Mouse (Mus musculus) hindbrain, embryonic 12.5 days (tissue): ENCODE results near the gene Adgre4. TPM values are rescaled to one million over a fixed set of nuclear protein-coding genes. Genes with fewer than 3 reads are reported as not detected.
"Not testable (repeated sequence)": the region's sequence is repeated elsewhere in the genome, so short reads cannot be mapped to it uniquely, and the experiment has no call there.

Experiments used
- ATAC-seq: fragments of 200-750 bp; cut with Nextera tagmentation; 2 replicates; pipeline ENCODE4 v1.8.0; 2017; ENCODE audit warnings: moderate TSS enrichment; ENCODE audit not compliant: low FRiP score
- H3K27ac ChIP-seq: fragments of 300-500 bp; sonication (generic); 2 replicates; pipeline ENCODE4 v1.5.1; 2016; ENCODE audit warnings: mild to moderate bottlenecking
- H3K27me3 ChIP-seq: fragments of 300-500 bp; sonication (generic); 2 replicates; pipeline ENCODE4 v1.6.1; 2016; ENCODE audit warnings: mild to moderate bottlenecking
- H3K36me3 ChIP-seq: fragments of 300-500 bp; sonication (generic); 2 replicates; pipeline ENCODE4 v1.6.1; 2016; ENCODE audit warnings: mild to moderate bottlenecking
- H3K4me1 ChIP-seq: fragments of 300-500 bp; sonication (generic); 2 replicates; pipeline ENCODE4 v1.6.1; 2016
- H3K4me2 ChIP-seq: fragments of 300-500 bp; sonication (generic); replicated peaks from 2 replicates; pipeline ENCODE4 v1.6.1; 2016; ENCODE audit warnings: mild to moderate bottlenecking
- H3K4me3 ChIP-seq: fragments of 300-500 bp; sonication (generic); 2 replicates; pipeline ENCODE4 v1.5.1; 2016; ENCODE audit warnings: mild to moderate bottlenecking
- H3K9ac ChIP-seq: fragments of 300-500 bp; sonication (generic); 2 replicates; pipeline ENCODE4 v1.6.1; 2016; ENCODE audit warnings: mild to moderate bottlenecking, moderate library complexity
- H3K9me3 ChIP-seq: fragments of 300-500 bp; sonication (generic); replicated peaks from 2 replicates; pipeline ENCODE4 v1.6.1; 2016; ENCODE audit warnings: mild to moderate bottlenecking
- WGBS: fragments of 180-500 bp; shearing (Covaris S2); methylation state at CpG from one replicate; pipeline ENCODE4 v1.1.7; 2016; 5-methylcytosine and 5-hydroxymethylcytosine counted together
- polyA plus RNA-seq: library from polyadenylated mRNA; unstranded; fragments of >200 nt; fragmentation: Nextera tagmentation; extraction: Ambion mirVana; gene quantifications from 2 replicates; pipeline ENCODE4 v1.2.1, GENCODE M21; 2016

The Adgre4 gene
- polyA plus RNA-seq, 1 experiment from 2014 or later: not detected

- WGBS: 92% methylated on average over 4 of the region's 4 CpGs
- H3K9me3 ChIP-seq: no peaks in the 10 kb centered on the region; the same call in 1 of the 2 replicates
- no peak overlapping the region for H3K27ac ChIP-seq
- H3K27me3 ChIP-seq: no peaks in the 10 kb centered on the region
- H3K4me2 ChIP-seq: no peak overlapping the region
- no peaks in the 10 kb centered on the region for H3K4me1 ChIP-seq
- no peak for ATAC-seq
- H3K36me3 ChIP-seq: no peaks in the 10 kb centered on the region
- no peak overlapping the region for H3K9ac ChIP-seq
- H3K4me3 ChIP-seq: no peak overlapping the region
Measured at GRCm38 (mm10) chr17:55843067-55843466, 93.3 kb downstream of the Adgre4 start.

DNA sequence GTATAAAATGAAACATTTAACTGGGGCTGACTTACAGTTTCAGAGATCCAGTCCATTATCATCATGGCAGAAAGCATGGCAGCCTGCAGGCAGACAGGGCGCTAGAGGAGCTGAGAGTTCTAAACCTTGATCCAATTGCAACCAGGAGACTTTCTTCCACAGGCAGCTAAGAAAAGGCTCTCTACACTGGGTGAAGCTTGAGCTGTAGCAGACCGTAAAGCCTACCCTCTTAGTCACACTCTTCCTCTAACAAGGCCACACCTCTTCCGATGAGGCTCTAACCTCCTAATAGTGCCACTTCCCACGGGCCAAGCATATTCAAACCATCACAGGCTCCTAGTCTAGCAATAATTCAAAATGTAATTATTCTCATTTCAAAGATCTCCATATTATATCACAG is 127.4 kb downstream of the Adgre4 start:
- Histone ChIP-seq H3K4me1 (peaks cover 12% of the 10 kb centered on the region; the same call in 1 of the 2 replicates), H3K27me3 (no peaks in the 10 kb centered on the region), H3K4me2 (no peak overlapping the region), H3K4me3 (no peak overlapping the region), H3K27ac (no peak overlapping the region), H3K9me3 (no peaks in the 10 kb centered on the region), H3K9ac (no peak overlapping the region), H3K36me3 (no peaks in the 10 kb centered on the region)
- no peak for ATAC-seq
- 95% methylated on average over 4 of the region's 4 CpGs for WGBS

DNA sequence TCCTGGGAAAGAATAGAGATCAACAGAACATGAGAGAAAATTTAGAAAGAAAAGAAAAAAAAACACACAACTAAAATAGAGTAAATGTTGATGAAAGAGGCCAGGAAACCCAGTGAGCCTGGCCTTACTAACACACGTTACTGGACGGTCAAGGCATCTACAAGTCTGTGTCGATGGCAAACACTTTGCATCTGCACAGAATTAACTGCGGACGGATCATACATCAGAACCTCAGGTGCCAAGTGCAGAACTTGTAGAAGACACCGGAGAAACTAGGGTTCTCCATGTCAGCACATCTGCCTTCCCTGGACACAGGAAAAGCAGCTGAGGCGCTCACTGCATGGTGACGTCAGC is 128.5 kb downstream of the Adgre4 start:
- not testable (repeated sequence) for H3K36me3 ChIP-seq, H3K9me3 ChIP-seq, ATAC-seq, H3K27me3 ChIP-seq
- 2% methylated on average over 7 of the region's 8 CpGs for WGBS
- Histone ChIP-seq H3K4me1 (peaks cover 12% of the 10 kb centered on the region; the same call in 1 of the 2 replicates), H3K4me2 (peak overlapping the region; percentile 60), H3K9ac (peak overlapping the region; percentile 58), H3K4me3 (peak overlapping the region; percentile 43), H3K27ac (peak overlapping the region; percentile 40; the same call in 1 of the 2 replicates)

DNA sequence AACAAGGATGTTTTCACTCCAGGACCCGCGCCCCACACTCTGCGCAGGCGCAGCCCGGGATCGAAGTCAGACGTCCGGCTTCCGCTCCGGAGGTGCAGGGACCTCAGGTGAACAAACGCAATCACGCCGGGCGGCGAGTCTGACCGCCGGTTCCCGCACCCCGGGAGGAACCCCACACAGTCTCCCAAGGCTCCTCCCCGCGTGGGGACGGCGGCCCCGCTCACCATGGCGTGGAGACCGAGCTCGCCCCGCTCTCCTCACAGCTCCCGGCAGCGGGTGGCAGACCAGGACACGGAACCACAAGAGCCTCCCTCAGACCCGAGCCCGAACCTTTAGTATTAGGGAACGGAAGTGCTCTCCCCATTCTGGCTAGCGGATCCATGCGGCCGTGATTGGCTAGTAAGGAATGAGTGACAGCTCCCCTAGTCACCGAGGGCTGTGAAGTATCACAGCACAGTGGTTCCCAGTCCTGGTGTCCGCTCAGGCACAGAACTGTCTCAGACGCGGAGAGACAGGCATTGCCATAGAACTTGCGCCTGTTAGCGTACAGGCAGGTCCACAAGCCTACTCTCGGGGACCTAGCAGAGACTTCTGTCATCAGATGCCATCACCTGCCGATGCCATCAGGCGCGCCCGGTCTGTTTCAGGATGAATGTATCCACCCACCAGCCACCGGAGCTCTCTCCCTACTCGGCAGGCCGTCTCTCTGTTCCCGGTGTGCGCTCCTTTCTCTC is 129.0 kb downstream of the Adgre4 start, which contains the start of gene Zfp119a:
TSS of gene Zfp119a (minus strand) at position 295 of the 734 bp plus-strand sequence.
- not testable (repeated sequence) for H3K36me3 ChIP-seq, H3K27me3 ChIP-seq, H3K9me3 ChIP-seq
- under 1% methylated on average over 39 of the region's 53 CpGs for WGBS
- Histone ChIP-seq H3K4me2 (peak within 1 kb of the TSS; percentile 60), H3K4me1 (peaks cover 12% of the 10 kb centered on the region; the same call in 1 of the 2 replicates), H3K27ac (peak within 1 kb of the TSS; percentile 88), H3K9ac (peak within 1 kb of the TSS; percentile 59), H3K4me3 (peak within 1 kb of the TSS; percentile 43)
- ATAC-seq: peak; percentile 100

- Histone ChIP-seq H3K9ac (no peak overlapping the region), H3K27me3 (peaks cover 13% of the 10 kb centered on the region; the same call in 1 of the 2 replicates), H3K4me3 (no peak overlapping the region), H3K36me3 (no peaks in the 10 kb centered on the region), H3K4me2 (no peak overlapping the region), H3K4me1 (peaks cover 3% of the 10 kb centered on the region; the same call in 1 of the 2 replicates), H3K27ac (no peak overlapping the region), H3K9me3 (no peaks in the 10 kb centered on the region)
- 62% methylated on average over 2 of the region's 2 CpGs for WGBS
- ATAC-seq: no peak
Measured at GRCm38 (mm10) chr17:55883631-55884030, 133.8 kb downstream of the Adgre4 start.

- Histone ChIP-seq H3K4me1 (no peaks in the 10 kb centered on the region), H3K4me3 (no peak overlapping the region), H3K9ac (no peak overlapping the region), H3K27ac (no peak overlapping the region), H3K36me3 (no peaks in the 10 kb centered on the region), H3K4me2 (no peak overlapping the region), H3K9me3 (no peaks in the 10 kb centered on the region), H3K27me3 (peaks cover 13% of the 10 kb centered on the region)
- no peak for ATAC-seq
- 62% methylated on average over 2 of the region's 2 CpGs for WGBS
Measured at GRCm38 (mm10) chr17:55884912-55885311, 135.1 kb downstream of the Adgre4 start.

DNA sequence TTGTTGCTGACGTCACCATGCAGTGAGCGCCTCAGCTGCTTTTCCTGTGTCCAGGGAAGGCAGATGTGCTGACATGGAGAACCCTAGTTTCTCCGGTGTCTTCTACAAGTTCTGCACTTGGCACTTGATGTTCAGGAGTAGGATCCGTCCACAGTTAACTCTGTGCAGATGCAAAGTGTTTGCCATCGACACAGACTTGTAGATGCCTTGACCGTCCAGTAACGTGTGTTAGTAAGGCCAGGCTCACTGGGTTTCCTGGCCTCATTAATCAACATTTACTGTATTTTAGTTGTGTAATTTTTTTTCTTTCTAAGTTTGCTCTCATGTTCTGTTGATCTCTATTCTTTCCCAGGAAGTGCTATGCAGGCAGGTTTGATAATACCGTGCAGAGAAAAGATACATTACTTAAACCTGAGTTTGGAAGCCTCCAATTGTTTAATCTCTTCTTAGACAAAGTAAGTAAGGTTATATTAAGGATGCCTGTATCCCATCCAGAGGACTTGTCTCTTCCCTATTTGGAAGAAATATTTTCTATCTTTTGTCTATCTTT is 142.7 kb downstream of the Adgre4 start:
- H3K4me1 ChIP-seq, H3K27me3 ChIP-seq, H3K27ac ChIP-seq, H3K9me3 ChIP-seq, ATAC-seq, H3K36me3 ChIP-seq: not testable (repeated sequence)
- Histone ChIP-seq H3K4me3 (peak overlapping the region; percentile 45), H3K4me2 (peak overlapping the region; percentile 51), H3K9ac (peak overlapping the region; percentile 53; the same call in 1 of the 2 replicates)
- 14% methylated on average over 6 of the region's 8 CpGs for WGBS

DNA sequence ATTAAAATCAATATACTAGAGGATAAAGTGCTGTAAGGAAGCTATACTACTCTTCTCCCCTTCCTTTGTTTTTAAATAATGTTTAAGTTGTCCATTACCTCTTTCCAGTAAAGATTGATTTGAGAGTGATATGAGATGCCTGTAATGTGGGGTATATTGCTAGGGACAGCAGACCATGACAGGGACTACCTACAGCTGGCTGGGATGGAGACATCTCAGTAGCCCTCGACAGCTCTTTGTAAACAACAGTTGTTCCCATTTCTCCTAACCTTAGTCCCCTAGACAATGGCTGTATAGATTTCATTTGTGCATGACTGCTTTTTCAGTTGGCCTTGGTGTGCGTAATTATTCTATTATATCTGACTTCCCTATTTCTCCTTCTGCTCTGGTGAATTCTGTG is 153.3 kb downstream of the Adgre4 start:
- ATAC-seq: no peak
- Histone ChIP-seq H3K9me3 (peaks cover 5% of the 10 kb centered on the region; the same call in 1 of the 2 replicates), H3K4me2 (no peak overlapping the region), H3K27me3 (no peaks in the 10 kb centered on the region), H3K9ac (no peak overlapping the region), H3K36me3 (peaks cover 5% of the 10 kb centered on the region), H3K4me3 (no peak overlapping the region), H3K4me1 (no peaks in the 10 kb centered on the region), H3K27ac (no peak overlapping the region)
- 48% methylated on average over 2 of the region's 2 CpGs for WGBS

Other genes with a start within 250 kb of the Adgre4 start
- gene Vmn2r118, start 124.8 kb upstream of the Adgre4 start, polyA plus RNA-seq: not detected in 2 replicates
- 10.2 and 11.9 TPM in 2 replicates for gene Pot1b, start 37.4 kb upstream of the Adgre4 start, polyA plus RNA-seq
- 11.0 and 11.4 TPM in 2 replicates for gene Zfp119a, start 128.9 kb downstream of the Adgre4 start, polyA plus RNA-seq
- gene Zfp959, start 142.1 kb downstream of the Adgre4 start, polyA plus RNA-seq: 13.0 and 15.1 TPM in 2 replicates
- 6.2 and 6.3 TPM in 2 replicates for gene Zfp119b, start 199.5 kb downstream of the Adgre4 start, polyA plus RNA-seq
- gene Ebi3, start 202.7 kb downstream of the Adgre4 start, polyA plus RNA-seq: 2.6 and 4.4 TPM in 2 replicates
- gene Yju2, start 209.1 kb downstream of the Adgre4 start, polyA plus RNA-seq: 24.1 and 26.7 TPM in 2 replicates
- gene Shd, start 220.5 kb downstream of the Adgre4 start, polyA plus RNA-seq: 133 and 135 TPM in 2 replicates
- gene Fsd1, start 236.5 kb downstream of the Adgre4 start, polyA plus RNA-seq: 96.4 and 103 TPM in 2 replicates